Mouse (Mus musculus): Measurements from ENCODE around the gene Sun2. TPM values are rescaled to one million over a fixed set of nuclear protein-coding genes. Genes with fewer than 3 reads are reported as not detected.

Sun2 gene
- 10 to 100 TPM; 76.6 to 84.7 (median 80.3) TPM for total RNA-seq (2022)

DNA sequence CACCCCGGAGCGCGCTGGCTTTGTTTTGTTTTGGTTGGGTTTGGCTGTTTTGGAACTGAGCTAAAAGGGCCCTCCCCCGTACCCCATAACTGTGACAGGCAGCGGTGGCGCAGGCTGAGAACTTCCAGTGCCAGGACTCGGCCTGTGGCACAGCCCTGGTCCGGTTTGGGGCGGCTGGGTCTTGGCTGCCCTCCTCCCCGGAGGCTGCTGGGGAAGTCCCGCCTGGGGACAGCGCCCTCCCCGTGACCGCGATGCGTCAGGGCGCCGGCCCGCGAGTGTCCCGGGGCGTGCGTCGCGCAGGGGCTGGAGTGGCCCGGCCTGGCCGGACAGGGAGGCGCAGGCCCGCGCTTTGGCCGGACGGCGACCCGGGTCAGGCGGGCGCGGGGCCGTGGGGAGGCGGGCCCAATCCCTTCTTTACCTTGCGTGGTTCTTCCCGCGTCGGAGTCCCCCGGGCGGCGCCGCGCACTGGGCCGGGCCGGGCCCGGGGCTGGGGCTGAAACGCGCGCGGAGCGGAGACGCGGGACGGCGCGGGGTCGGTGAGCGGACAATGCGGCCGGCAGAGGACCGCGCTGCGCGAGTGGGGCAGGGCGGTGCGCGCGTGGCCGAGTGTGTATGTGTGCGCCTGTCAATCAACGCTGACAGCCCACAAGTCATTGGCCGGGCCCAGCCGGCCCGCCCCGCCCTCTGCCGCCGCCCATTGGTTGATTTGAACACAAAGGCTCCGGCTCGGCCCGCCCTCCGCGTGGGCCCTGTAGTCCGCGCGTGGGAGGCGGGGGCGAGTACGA, at the start of gene Sun2:
TSS of gene Sun2 (minus strand) at position 616 of the 785 bp plus-strand sequence.
- DNase-seq (ENCODE audit: low spot score in 2 of 2) = peak; percentile 81 to 88

DNA sequence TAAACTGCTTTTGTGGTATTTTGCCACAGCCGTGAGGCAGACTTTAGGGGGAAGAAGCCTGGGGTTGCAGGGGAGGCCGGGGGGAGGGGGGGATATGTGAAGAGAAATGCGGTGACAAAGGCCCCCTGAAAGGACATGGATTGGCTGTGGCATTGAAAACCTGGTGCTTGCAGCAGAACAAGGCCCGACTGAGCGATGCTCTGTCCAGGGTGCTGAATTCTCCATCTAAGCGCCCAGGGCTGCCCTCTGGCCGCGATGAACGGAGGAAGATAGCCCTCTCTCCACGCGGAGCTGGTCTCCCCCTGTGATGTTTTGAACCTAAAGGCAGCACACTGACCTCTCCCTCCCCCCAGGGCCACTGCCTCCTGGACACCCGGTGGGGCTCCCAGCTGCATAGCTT, 49.2 kb upstream of the Sun2 start:
- DNase-seq (ENCODE audit: low spot score in 2 of 2) = no peak

DNA sequence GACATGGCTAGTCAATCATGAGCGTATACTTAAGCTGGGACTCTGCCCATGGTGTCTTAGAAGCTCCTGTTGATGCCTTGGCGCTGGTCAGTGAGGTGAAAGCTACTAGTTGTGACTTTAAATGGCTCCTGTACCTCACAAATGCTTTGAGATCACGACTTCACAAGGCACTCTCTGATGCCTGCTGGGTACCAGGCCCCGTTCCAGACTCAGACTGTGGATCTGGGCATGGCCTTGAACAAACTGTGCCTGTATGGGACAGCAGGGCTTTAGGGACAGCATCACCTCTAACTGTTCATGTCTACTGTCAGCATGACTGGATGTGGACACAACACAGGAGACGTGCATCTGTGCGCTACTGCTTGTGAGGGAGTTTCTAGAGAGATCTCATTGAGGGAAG, 48.6 kb upstream of the Sun2 start:
- DNase-seq (ENCODE audit: low spot score in 2 of 2) = no peak

GRCm38 (mm10) chr15:79790111-79790510, 47.8 kb upstream of the Sun2 start:
- DNase-seq (ENCODE audit: low spot score in 2 of 2) = no peak

GRCm38 (mm10) chr15:79787815-79788214, 45.5 kb upstream of the Sun2 start:
- DNase-seq (ENCODE audit: low spot score in 2 of 2) = no peak

GRCm38 (mm10) chr15:79785056-79785455, 42.7 kb upstream of the Sun2 start:
- DNase-seq (ENCODE audit: low spot score in 2 of 2) = no peak

- no peak for DNase-seq (ENCODE audit: low spot score in 2 of 2)
These were observed 35.4 kb upstream of the Sun2 start, which contains the start of gene Dnal4 for GRCm38 (mm10) chr15:79777749-79778148. Dnal4 (minus strand) TSS chr15:79777849.

GRCm38 (mm10) chr15:79775662-79776061, 33.3 kb upstream of the Sun2 start:
- no peak for DNase-seq (ENCODE audit: low spot score in 2 of 2)

- DNase-seq (ENCODE audit: low spot score in 2 of 2) = peak; percentile 92 to 96
These were observed 32.0 kb upstream of the Sun2 start for GRCm38 (mm10) chr15:79774117-79775027.

DNA sequence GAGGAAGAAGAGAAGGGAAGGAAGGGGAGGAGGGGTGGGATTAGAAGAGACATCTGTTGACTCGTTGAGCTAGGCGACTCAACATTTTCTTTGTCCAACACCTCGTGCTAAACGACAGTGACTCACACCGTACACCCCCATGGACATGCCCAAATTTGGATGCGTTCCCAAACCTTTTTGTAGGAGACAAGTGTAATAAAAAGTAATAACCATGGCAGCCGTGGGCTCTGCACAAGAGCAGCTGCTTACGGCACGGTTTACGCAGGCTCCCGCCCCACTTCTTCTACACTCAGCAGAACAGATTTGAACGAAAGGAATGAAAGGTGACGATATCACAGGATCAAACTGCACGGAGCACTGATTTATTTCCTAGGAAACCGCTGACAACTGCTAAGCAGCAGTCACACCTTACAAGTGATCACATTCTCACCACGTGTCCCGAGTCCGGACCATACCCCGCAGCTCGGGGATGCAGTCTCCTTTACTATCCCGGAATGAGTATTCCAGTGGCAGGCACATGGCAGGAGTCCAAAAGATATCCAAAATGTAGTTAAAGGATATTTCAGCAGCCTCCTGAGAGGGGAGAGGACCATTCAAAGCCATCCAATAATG, 28.4 kb upstream of the Sun2 start:
- DNase-seq (ENCODE audit: low spot score in 2 of 2) = no peak

GRCm38 (mm10) chr15:79768302-79768701, 26.0 kb upstream of the Sun2 start:
- no peak for DNase-seq (ENCODE audit: low spot score in 2 of 2)

DNA sequence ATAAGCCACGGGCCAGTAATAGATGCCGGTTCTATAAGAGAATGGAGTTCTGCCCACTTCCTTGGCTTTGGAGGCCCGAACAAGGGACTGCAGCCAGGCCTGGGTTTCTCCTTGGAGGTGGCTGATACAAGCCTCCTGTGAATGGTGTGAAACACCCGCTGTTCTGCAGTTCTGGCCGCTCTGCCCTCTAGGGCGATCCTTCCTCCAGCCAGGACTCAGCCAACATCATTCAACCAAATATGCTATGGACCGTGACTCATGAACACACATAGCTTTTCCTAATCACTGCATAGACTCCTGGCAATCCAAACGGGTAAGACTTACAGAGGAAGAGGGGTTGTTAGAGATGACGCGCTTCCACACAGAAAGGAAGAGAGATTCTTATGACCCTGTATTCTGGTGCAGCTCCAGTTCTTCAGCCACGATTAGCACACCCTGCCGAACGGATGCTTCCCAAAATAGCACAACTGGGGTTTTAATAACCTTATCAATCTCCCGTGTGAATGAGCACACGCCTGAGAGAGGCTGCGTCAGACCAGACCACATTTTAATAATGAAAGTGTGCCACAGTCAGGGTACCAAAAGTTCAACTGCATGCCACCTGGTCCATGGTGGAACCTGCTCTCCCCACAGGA, 25.1 kb upstream of the Sun2 start:
- no peak for DNase-seq (ENCODE audit: low spot score in 2 of 2)

GRCm38 (mm10) chr15:79766586-79767071, 24.3 kb upstream of the Sun2 start:
- DNase-seq (ENCODE audit: low spot score in 2 of 2) = no peak

GRCm38 (mm10) chr15:79766168-79766567, 23.8 kb upstream of the Sun2 start:
- no peak for DNase-seq (ENCODE audit: low spot score in 2 of 2)

DNA sequence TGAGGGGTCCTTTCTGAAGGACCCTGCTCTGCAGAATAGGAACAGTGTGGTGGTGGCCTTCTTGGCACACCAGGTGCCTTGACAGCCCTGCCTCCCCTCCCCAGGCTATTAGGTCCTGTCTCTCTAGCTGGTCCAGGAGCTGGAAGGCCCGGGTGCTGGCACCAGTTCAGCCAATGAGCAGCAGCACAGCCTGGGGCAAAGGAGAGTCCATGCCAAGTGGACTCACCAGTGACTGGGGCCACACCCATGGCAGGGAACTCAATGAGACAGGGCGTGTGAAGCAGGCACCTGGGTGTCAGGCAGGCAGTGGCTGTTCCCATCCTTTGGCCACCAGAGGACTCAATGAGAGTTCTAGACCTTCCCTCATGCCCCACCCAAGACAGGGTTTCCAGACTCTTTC, 23.0 kb upstream of the Sun2 start:
- no peak for DNase-seq (ENCODE audit: low spot score in 2 of 2)

DNA sequence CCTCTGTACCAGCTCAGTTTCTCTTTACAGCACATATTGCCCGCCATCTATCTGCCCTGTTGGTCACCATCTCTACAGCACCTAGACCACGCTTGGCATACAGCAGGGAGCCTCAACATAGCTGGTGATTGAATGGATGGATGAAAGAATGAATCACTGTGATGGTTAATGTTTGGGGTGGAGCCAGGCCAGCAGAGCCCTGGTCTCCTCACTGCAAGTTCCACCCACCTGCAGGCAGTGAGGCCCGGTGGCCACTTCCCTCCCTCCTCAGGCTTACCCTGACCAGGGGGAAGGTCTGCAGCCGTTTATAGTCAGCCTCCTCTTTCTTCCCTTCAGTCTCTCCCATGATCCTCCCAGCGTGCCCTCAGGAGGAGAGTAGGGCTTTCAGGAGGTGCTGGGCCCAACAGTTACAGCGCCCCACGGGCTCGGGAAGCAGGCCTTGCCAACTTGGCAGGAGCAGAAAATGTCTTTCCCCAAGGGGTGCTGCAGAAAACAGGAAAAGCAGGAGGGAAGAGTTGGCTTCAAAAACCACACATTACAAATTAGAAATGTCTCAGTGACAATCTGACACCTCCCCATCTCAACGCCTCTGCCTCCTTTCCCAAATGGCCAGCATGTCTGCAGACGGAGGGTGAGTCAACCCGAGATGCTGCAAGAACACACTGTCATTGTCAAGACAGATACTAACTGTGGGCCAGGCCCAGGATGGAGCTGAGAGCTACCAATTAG, 22.4 kb upstream of the Sun2 start:
- DNase-seq (ENCODE audit: low spot score in 2 of 2) = no peak

DNA sequence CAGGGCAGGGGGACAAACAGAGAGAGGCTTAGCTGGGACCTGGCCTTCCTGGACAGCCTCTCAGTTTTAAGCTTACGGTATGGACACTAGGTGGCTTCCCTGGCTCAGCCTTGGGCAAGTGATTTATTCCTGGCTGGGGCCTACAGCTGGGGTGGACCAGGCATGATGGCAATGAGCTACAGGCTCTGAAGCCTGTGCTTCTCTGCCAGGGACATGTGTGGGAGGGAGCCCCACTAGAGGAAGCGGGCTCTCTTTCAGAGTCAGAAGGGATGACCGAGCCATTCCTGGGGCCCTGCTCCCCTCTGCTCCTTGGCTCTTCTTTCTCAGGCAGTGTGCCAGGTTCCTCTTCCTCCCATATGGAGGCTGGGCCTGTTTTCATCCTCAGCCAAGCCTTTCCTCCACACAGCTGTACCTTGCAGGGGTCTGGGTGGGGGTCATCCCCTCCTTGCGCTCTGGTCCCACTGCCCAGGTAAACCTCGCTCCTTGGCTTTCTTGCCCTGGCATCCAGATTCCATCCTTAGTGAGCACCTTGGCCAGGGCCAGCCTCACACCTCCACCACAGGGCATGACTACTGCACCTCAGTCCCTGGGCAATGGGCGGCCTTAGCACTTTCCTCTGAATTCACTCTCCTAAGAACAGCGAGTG, 21.4 kb upstream of the Sun2 start:
- no peak for DNase-seq (ENCODE audit: low spot score in 2 of 2)

DNA sequence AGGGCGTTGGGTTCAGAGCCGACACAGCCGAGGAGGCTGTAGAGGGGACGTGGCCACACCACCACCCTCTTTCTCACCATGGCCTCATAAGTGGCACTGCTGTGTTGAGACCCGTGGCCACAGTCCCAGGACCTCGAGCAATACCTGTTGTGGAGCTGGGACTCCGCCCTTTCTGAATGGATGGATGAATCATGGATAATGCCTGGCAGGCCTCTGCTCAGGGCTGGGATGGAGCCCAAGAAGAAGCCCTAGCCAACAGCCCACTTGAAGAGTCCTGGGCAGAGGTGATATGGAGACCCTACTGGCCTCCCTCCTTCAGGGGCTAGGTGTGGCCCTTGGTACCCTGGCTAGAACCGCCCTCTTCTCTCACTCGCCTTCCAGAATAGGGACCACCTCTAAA, 20.7 kb upstream of the Sun2 start:
- no peak for DNase-seq (ENCODE audit: low spot score in 2 of 2)

- DNase-seq (ENCODE audit: low spot score in 2 of 2) = no peak
These were observed 18.6 kb upstream of the Sun2 start for GRCm38 (mm10) chr15:79760956-79761355.

DNA sequence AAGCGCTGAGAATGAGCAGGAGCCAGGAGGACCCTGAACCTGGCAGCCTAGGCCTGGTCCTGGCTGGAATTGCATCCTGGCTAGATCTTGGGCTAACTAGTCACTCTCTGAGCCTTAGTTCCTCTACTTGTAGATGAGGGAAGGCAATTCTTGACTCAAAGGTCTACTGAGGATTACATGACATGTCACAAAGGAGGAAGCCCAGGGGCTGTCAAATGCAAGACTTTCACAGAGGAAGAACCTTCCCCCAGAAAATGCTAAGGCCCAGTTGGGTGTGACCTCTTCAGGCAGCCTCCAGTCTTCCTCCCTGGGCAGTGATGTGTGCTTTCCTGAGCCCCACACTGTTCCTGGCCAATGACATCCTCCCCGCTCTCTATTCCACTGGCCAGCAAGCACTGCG, 14.8 kb upstream of the Sun2 start:
- no peak for DNase-seq (ENCODE audit: low spot score in 2 of 2)

Data from gastrocnemius, adult 8-10 months (tissue).